Mouse (Mus musculus) urinary bladder, postnatal 25 days (tissue): ENCODE measurements at regions not wholly inside any gene's neighbourhood (a gene's known extent, or its start where the extent isn't known, plus 50 kb on each side); places are given as distances from the start of the nearest gene placed in this dataset.

ENCODE experiments used
- DNase-seq: peaks from one replicate; pipeline ENCODE4 v3.0.0; 2022; ENCODE audit warnings: low spot score

GRCm38 (mm10) chr10:70738686-70739085 is 82.9 kb upstream of the Phyhipl start:
- no peak for DNase-seq

- DNase-seq, result no peak
These were observed 78.2 kb upstream of the Phyhipl start for GRCm38 (mm10) chr10:70733956-70734355.

- no peak for DNase-seq
These were observed 77.7 kb upstream of the Phyhipl start for GRCm38 (mm10) chr10:70733478-70733877.

GRCm38 (mm10) chr10:70725091-70725490 is 69.3 kb upstream of the Phyhipl start:
- DNase-seq, result no peak

- DNase-seq, result no peak
These were observed 67.0 kb upstream of the Phyhipl start for GRCm38 (mm10) chr10:70722783-70723182.

- no peak for DNase-seq
These were observed 66.6 kb upstream of the Phyhipl start for GRCm38 (mm10) chr10:70722381-70722780.

- no peak for DNase-seq
These were observed 61.7 kb upstream of the Phyhipl start for GRCm38 (mm10) chr10:70717464-70717863.

- DNase-seq, result peak; percentile 9
These were observed 61.3 kb upstream of the Phyhipl start for GRCm38 (mm10) chr10:70717025-70717424.

GRCm38 (mm10) chr10:70713306-70713705 is 57.5 kb upstream of the Phyhipl start:
- DNase-seq, result no peak

- no peak for DNase-seq
These were observed 53.0 kb upstream of the Phyhipl start for GRCm38 (mm10) chr10:70708806-70709205.
